Mouse (Mus musculus) MEL (cell line): ENCODE results near the gene Anxa2. TPM values are rescaled to one million over a fixed set of nuclear protein-coding genes. Genes with fewer than 3 reads are reported as not detected.

Experiments
- DNase-seq: peaks from one replicate; pipeline ENCODE4 v3.0.0; 2011; ENCODE audit warnings: low read depth, low spot score
- H3K27ac ChIP-seq: 2 replicates; pipeline ENCODE4 v1.5.1; 2012; ENCODE audit warnings: low read depth, mild to moderate bottlenecking, control low read depth, low read length, moderate library complexity; ENCODE audit not compliant: control insufficient read depth
- H3K27me3 ChIP-seq, 2 experiments: fragments of 150-350 bp in 1 of 2; sonication (generic) in 1 of 2; 2 replicates each; pipeline ENCODE4 v1.6.1; 2012; ENCODE audit warnings: low read length in 2 of 2, mild to moderate bottlenecking in 2 of 2, improper control_type of control experiment in 1 of 2, moderate library complexity in 1 of 2; ENCODE audit not compliant: insufficient read depth in 2 of 2, control insufficient read depth in 1 of 2
- H3K36me3 ChIP-seq, 2 experiments: 2 replicates each; pipeline ENCODE4 v1.6.1; 2012 to 2014; ENCODE audit warnings: low read length in 2 of 2, improper control_type of control experiment in 1 of 2, inconsistent platforms in 1 of 2, mild to moderate bottlenecking in 1 of 2; ENCODE audit not compliant: insufficient read depth in 2 of 2, control insufficient read depth in 1 of 2
- H3K4me1 ChIP-seq, 2 experiments: fragments of 150-350 bp in 1 of 2; sonication (generic) in 1 of 2; 2 replicates each; pipeline ENCODE4 v1.6.1; 2012; ENCODE audit warnings: low read length in 2 of 2, improper control_type of control experiment in 1 of 2, mild to moderate bottlenecking in 1 of 2; ENCODE audit not compliant: insufficient read depth in 2 of 2, control insufficient read depth in 1 of 2
- H3K4me3 ChIP-seq, 2 experiments: fragments of 150-350 bp in 1 of 2; sonication (generic) in 1 of 2; 2 replicates each; pipeline ENCODE4 v1.5.1; 2012; ENCODE audit warnings: low read depth in 2 of 2, low read length in 2 of 2, mild to moderate bottlenecking in 2 of 2, moderate library complexity in 2 of 2, control low read depth in 1 of 2, improper control_type of control experiment in 1 of 2; ENCODE audit not compliant: control insufficient read depth in 1 of 2, insufficient read depth in 1 of 2
- H3K79me2 ChIP-seq: 2 replicates; pipeline ENCODE4 v1.6.1; 2012; ENCODE audit warnings: mild to moderate bottlenecking, low read length, moderate library complexity; ENCODE audit not compliant: control insufficient read depth, poor library complexity, insufficient read depth
- H3K9ac ChIP-seq: 2 replicates; pipeline ENCODE4 v1.6.1; 2012; ENCODE audit warnings: low read depth, mild to moderate bottlenecking, control low read depth, low read length, moderate library complexity; ENCODE audit not compliant: control insufficient read depth, poor library complexity, severe bottlenecking
- H3K9me3 ChIP-seq: fragments of 150-350 bp; sonication (generic); replicated peaks from 2 replicates; pipeline ENCODE4 v1.6.1; 2012; ENCODE audit warnings: mild to moderate bottlenecking, low read length, improper control_type of control experiment, moderate library complexity; ENCODE audit not compliant: insufficient read depth
- CHD1 ChIP-seq: IDR thresholded peaks from 2 replicates; pipeline ENCODE4 v1.6.1; 2012; ENCODE audit warnings: low read depth, mild to moderate bottlenecking, inconsistent platforms, low read length, improper control_type of control experiment
- CTCF ChIP-seq, 3 experiments: IDR thresholded peaks in 2 of 3; conservative IDR thresholded peaks in 1 of 3; 2 replicates each; pipeline ENCODE4 v1.5.1; 2011 to 2012; ENCODE audit warnings: low read length in 3 of 3, low read depth in 2 of 3, mild to moderate bottlenecking in 2 of 3, improper control_type of control experiment in 1 of 3, inconsistent platforms in 1 of 3, mixed read lengths in 1 of 3, moderate library complexity in 1 of 3; ENCODE audit not compliant: control insufficient read depth in 1 of 3, insufficient read depth in 1 of 3, poor library complexity in 1 of 3, severe bottlenecking in 1 of 3
- EP300 ChIP-seq, 2 experiments: IDR thresholded peaks; 2 replicates each; pipeline ENCODE4 v1.6.1; 2011; ENCODE audit warnings: improper control_type of control experiment in 2 of 2, low read length in 2 of 2, low read depth in 1 of 2, mild to moderate bottlenecking in 1 of 2
- GABPA ChIP-seq: IDR thresholded peaks from 2 replicates; pipeline ENCODE4 v1.6.1; 2012; ENCODE audit warnings: low read depth, mild to moderate bottlenecking, inconsistent platforms, low read length, improper control_type of control experiment, moderate library complexity
- GATA1 ChIP-seq: IDR thresholded peaks from 2 replicates; pipeline ENCODE4 v1.6.1; 2011; ENCODE audit warnings: low read depth, low read length, improper control_type of control experiment
- HCFC1 ChIP-seq: IDR thresholded peaks from 2 replicates; pipeline ENCODE4 v1.6.1; 2012; ENCODE audit warnings: low read depth, mild to moderate bottlenecking, inconsistent platforms, low read length, improper control_type of control experiment, moderate library complexity
- KAT2A ChIP-seq: conservative IDR thresholded peaks from 2 replicates; pipeline ENCODE4 v1.6.1; 2012; ENCODE audit warnings: low read depth, low read length, improper control_type of control experiment, inconsistent platforms
- MEF2A ChIP-seq: IDR thresholded peaks from 2 replicates; pipeline ENCODE4 v1.6.1; 2014; ENCODE audit warnings: low read depth, mild to moderate bottlenecking, inconsistent platforms, low read length, improper control_type of control experiment; ENCODE audit not compliant: poor library complexity, insufficient replicate concordance, severe bottlenecking; ENCODE audit errors: extremely low read depth
- MXI1 ChIP-seq: IDR thresholded peaks from 2 replicates; pipeline ENCODE4 v1.6.1; 2011; ENCODE audit warnings: mild to moderate bottlenecking, low read depth, low read length, improper control_type of control experiment
- NELFE ChIP-seq: IDR thresholded peaks from 2 replicates; pipeline ENCODE4 v1.6.1; 2011; ENCODE audit warnings: low read depth, low read length, improper control_type of control experiment
- POLR2A ChIP-seq, 2 experiments: IDR thresholded peaks; 2 replicates each; pipeline ENCODE4 v1.6.1; 2011 to 2012; ENCODE audit warnings: low read length in 2 of 2, mild to moderate bottlenecking in 2 of 2, control low read depth in 1 of 2, improper control_type of control experiment in 1 of 2, low read depth in 1 of 2, moderate library complexity in 1 of 2; ENCODE audit not compliant: control insufficient read depth in 1 of 2, insufficient read depth in 1 of 2, poor library complexity in 1 of 2
- POLR2AphosphoS2 ChIP-seq: IDR thresholded peaks from 2 replicates; pipeline ENCODE4 v1.6.1; 2011; ENCODE audit warnings: low read length, improper control_type of control experiment
- RCOR1 ChIP-seq: IDR thresholded peaks from 2 replicates; pipeline ENCODE4 v1.6.1; 2012; ENCODE audit warnings: low read depth, mild to moderate bottlenecking, inconsistent platforms, low read length, improper control_type of control experiment
- SMC3 ChIP-seq: IDR thresholded peaks from 2 replicates; pipeline ENCODE4 v1.6.1; 2011; ENCODE audit warnings: low read depth, low read length, improper control_type of control experiment
- TBP ChIP-seq: IDR thresholded peaks from 2 replicates; pipeline ENCODE4 v1.8.0; 2011; ENCODE audit warnings: low read depth, low read length, improper control_type of control experiment
- TCF12 ChIP-seq: IDR thresholded peaks from 2 replicates; pipeline ENCODE4 v1.6.1; 2014; ENCODE audit warnings: low read depth, mild to moderate bottlenecking, inconsistent platforms, low read length, improper control_type of control experiment, moderate library complexity
- UBTF ChIP-seq: IDR thresholded peaks from 2 replicates; pipeline ENCODE4 v1.6.1; 2012; ENCODE audit warnings: low read depth, mild to moderate bottlenecking, inconsistent platforms, low read length, improper control_type of control experiment, moderate library complexity, borderline replicate concordance; ENCODE audit not compliant: insufficient read depth
- USF1 ChIP-seq: IDR thresholded peaks from 2 replicates; pipeline ENCODE4 v1.6.1; 2014; ENCODE audit warnings: low read depth, mild to moderate bottlenecking, inconsistent platforms, low read length, improper control_type of control experiment, moderate library complexity
- ZMIZ1 ChIP-seq: IDR thresholded peaks from 2 replicates; pipeline ENCODE4 v1.6.1; 2012; ENCODE audit warnings: low read depth, mild to moderate bottlenecking, inconsistent platforms, low read length, improper control_type of control experiment, moderate library complexity
- ZNF384 ChIP-seq: IDR thresholded peaks from 2 replicates; pipeline ENCODE4 v1.6.1; 2012; ENCODE audit warnings: low read depth, mild to moderate bottlenecking, inconsistent platforms, low read length, improper control_type of control experiment
- polyA plus RNA-seq, 2 experiments: library from polyadenylated mRNA; stranded (reverse) in 1 of 2; unstranded in 1 of 2; fragments of >175 nt in 1 of 2; fragments of >200 nt in 1 of 2; gene quantifications; 2 replicates each; pipeline versions ENCODE4 v1.2.1 to v1.2.4; 2012; ENCODE audit warnings: low replicate concordance in 2 of 2, low read depth in 1 of 2; ENCODE audit not compliant: insufficient read length in 2 of 2, insufficient read depth in 1 of 2, missing spikeins in 1 of 2
- total RNA-seq: library from RNA; depleted of rRNA; stranded (reverse); fragments of 300-350 nt; gene quantifications from 2 replicates; pipeline ENCODE4 v1.2.3, GENCODE M21; 2012

The Anxa2 gene
- total and polyA plus RNA-seq, 3 experiments: 33.9 to 190 TPM; not detected in 1

DNA sequence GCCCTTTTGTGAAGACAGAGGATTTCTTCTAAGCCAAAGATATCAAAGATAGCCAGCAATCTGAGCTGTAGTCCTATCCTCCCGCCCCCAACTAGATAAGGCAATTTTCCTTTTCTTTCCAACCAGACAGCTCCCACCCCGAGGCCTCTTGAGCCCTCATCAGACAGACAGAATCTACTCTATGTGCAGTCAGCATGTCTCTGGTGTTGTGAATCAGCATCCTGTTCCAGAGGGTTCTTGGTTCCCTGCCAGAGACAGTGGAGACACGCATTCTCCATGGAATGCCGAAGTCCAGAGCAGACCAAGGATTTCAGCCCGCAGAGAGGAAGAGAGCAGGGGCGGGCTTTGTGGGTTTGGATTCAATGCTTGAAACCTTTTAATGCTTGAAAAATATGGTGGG, 19.3 kb downstream of the Anxa2 start:
- Histone ChIP-seq H3K27ac (no peak overlapping the region), H3K4me3 (no peak overlapping the region), H3K4me1 (no peaks in the 10 kb centered on the region), H3K27me3 (no peaks in the 10 kb centered on the region), H3K79me2 (no peaks in the 10 kb centered on the region), H3K9me3 (no peaks in the 10 kb centered on the region), H3K9ac (no peak overlapping the region), H3K36me3 (no peaks in the 10 kb centered on the region; a peak in 1 of 4 replicates)
- no peak for DNase-seq
- TF ChIP-seq TBP (no peak), SMC3 (no peak)

DNA sequence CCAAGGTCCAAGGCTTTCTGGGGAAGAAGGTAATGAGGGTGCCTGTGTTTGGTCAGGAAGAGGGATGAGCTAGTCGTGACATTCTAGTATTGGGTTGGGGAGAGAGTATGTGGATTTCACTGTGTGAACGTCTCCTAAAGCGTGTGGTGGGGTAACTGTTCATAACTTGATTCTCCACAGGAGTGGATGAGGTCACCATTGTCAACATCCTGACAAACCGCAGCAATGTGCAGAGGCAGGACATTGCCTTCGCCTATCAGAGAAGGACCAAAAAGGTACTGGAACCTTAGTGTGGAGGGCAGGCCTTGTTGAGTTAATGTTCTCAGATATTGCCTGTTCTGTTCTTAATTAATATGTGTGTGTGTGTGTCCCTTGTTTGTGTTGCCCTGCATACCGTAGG, 22.5 kb downstream of the Anxa2 start:
- no peaks in the 10 kb centered on the region for H3K9me3 ChIP-seq
- no peaks in the 10 kb centered on the region for H3K4me1 ChIP-seq
- H3K36me3 ChIP-seq: no peaks in the 10 kb centered on the region; a peak in 1 of 4 replicates
- DNase-seq: no peak
- TF ChIP-seq USF1: no peak
- no peaks in the 10 kb centered on the region for H3K79me2 ChIP-seq
- no peak overlapping the region for H3K4me3 ChIP-seq
- H3K27me3 ChIP-seq: no peaks in the 10 kb centered on the region
- no peak overlapping the region for H3K27ac ChIP-seq
- no peak overlapping the region for H3K9ac ChIP-seq

DNA sequence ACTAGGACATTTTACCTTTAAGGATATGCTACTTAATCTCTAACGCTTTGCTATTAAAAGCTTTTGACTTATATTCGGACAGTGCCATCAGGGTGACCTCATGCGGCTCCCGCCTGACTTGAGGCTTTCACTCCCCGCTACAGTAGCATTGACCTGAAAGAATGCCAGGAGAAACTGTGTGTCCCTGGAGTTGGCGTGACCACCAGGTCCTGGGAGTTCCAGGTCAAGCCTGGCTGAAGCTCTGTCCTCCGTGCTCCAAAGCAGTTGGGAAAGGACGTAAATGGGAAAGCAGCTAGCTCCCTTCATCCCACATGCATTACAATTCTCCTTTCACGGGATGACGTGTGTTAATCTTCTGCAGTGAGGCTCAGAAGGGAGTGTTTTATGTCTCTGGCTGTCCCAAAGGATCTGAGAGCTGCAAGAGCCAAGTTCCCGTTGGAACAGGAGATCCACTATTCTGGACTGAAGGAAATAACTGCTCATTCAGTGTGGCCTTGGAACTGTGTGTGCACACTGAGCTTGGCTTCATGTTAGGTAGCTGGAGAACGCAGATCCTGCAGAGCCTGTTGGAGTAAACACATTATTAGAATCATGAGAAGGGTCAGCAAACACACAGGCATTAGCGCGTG, 23.9 kb downstream of the Anxa2 start:
- DNase-seq: no peak
- no peaks in the 10 kb centered on the region for H3K27me3 ChIP-seq
- H3K4me3 ChIP-seq: no peak overlapping the region
- H3K36me3 ChIP-seq: peaks cover 0 to 2% of the 10 kb centered on the region in 2 experiments; a peak in 1 of 4 replicates
- no peaks in the 10 kb centered on the region for H3K9me3 ChIP-seq
- H3K4me1 ChIP-seq: no peaks in the 10 kb centered on the region
- H3K9ac ChIP-seq: no peak overlapping the region
- TF ChIP-seq ZMIZ1 (no peak), MEF2A (no peak), MXI1 (no peak)
- H3K27ac ChIP-seq: no peak overlapping the region
- no peaks in the 10 kb centered on the region for H3K79me2 ChIP-seq

DNA sequence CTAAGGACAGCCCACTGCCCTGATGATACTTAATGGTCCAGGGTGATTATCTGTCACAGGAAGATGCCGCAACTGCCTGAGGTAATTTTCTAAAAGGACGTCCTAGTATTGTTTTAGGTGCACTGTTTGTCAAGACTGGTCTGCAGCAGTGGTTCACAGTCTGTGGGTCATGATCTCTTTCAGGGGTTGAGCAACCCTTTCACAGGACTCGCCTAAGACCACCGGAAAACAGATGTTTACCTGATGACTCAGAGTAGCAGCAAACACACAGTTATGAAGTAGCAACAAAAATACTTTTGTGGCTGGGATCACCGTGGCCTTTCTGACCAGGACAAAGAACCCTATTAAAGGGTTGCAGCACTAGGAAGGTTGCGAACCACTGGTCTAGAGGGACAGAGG, 24.4 kb downstream of the Anxa2 start:
- H3K27ac ChIP-seq: no peak overlapping the region
- no peak for TF ChIP-seq KAT2A
- TF ChIP-seq SMC3: no peak
- TF ChIP-seq HCFC1: no peak
- TF ChIP-seq GATA1: no peak
- no peak for TF ChIP-seq TBP
- no peak for TF ChIP-seq ZNF384
- no peak for TF ChIP-seq RCOR1
- no peak for TF ChIP-seq UBTF
- TF ChIP-seq CTCF (IDR thresholded peaks at IDR 0.05 in 2 of 3, conservative IDR thresholded peaks at IDR 0.05 in 1 of 3; ENCODE audit: control insufficient read depth in 1 of 3, insufficient read depth in 1 of 3, low read depth in 2 of 3, low read length in 3 of 3, poor library complexity in 1 of 3, severe bottlenecking in 1 of 3): no peak
- no peak for TF ChIP-seq CHD1
- TF ChIP-seq POLR2AphosphoS2: no peak
- no peak for TF ChIP-seq GABPA
- no peak for TF ChIP-seq NELFE
- TF ChIP-seq EP300 (IDR thresholded peaks at IDR 0.05; ENCODE audit: low read depth in 1 of 2, low read length in 2 of 2): no peak
- TF ChIP-seq TCF12: no peak
- no peak for TF ChIP-seq POLR2A (IDR thresholded peaks at IDR 0.05; ENCODE audit: control insufficient read depth in 1 of 2, insufficient read depth in 1 of 2, low read depth in 1 of 2, low read length in 2 of 2, poor library complexity in 1 of 2)

More for the DNA sequence above, 24.4 kb downstream of the Anxa2 start:
- no peaks in the 10 kb centered on the region for H3K4me1 ChIP-seq
- no peak for DNase-seq
- no peak overlapping the region for H3K4me3 ChIP-seq
- H3K36me3 ChIP-seq: peaks cover 0 to 2% of the 10 kb centered on the region in 2 experiments; a peak in 1 of 4 replicates
- H3K9ac ChIP-seq: no peak overlapping the region
- H3K79me2 ChIP-seq: no peaks in the 10 kb centered on the region
- H3K9me3 ChIP-seq: no peaks in the 10 kb centered on the region
- no peaks in the 10 kb centered on the region for H3K27me3 ChIP-seq
